Mouse (Mus musculus): ENCODE measurements around the gene Adprh. TPM values are rescaled to one million over a fixed set of nuclear protein-coding genes. Genes with fewer than 3 reads are reported as not detected.
A peak's percentile ranks its signal among the peaks of the same experiment; 100 is the strongest.

Gene Adprh
- total RNA-seq, 1 experiment: 70.2 TPM

- Histone ChIP-seq H3K36me3 (ENCODE audit: control insufficient read depth, insufficient read depth, low read length, poor library complexity, severe bottlenecking) (peaks cover 6% of the 10 kb centered on the region; the same call in 1 of the 2 replicates), H3K4me1 (ENCODE audit: control insufficient read depth in 2 of 2, insufficient read depth in 2 of 2, low read length in 2 of 2, poor library complexity in 1 of 2) (peaks cover 8 to 17% of the 10 kb centered on the region in 2 experiments), H3K4me3 (ENCODE audit: insufficient read depth in 1 of 2, low read depth in 1 of 2, low read length in 2 of 2, poor library complexity in 1 of 2, severe bottlenecking in 1 of 2) (peak overlapping the region; percentile 75 to 95), H3K9me3 (ENCODE audit: control insufficient read depth, insufficient read depth, low read depth, low read length) (no peaks in the 10 kb centered on the region), H3K27ac (ENCODE audit: insufficient read depth, low read depth, low read length, poor library complexity, severe bottlenecking) (peak overlapping the region; percentile 54; the same call in 1 of the 2 replicates), H3K9ac (ENCODE audit: insufficient read depth, low read depth, low read length, poor library complexity, severe bottlenecking) (peak overlapping the region; percentile 85)
- TF ChIP-seq MAFK (IDR thresholded peaks at IDR 0.05; ENCODE audit: insufficient read depth, low read depth, low read length) (no peak), ZNF384 (IDR thresholded peaks at IDR 0.05; ENCODE audit: low read depth, low read length) (no peak), CHD2 (IDR thresholded peaks at IDR 0.05; ENCODE audit: low read depth, low read length) (no peak), ZC3H11A (IDR thresholded peaks at IDR 0.05; ENCODE audit: borderline replicate concordance, low read depth, low read length) (no peak), HCFC1 (IDR thresholded peaks at IDR 0.05; ENCODE audit: borderline replicate concordance, insufficient read depth, low read length) (no peak)
- no peak for DNase-seq (ENCODE audit: low read depth, low spot score)
- in situ Hi-C loops (cut with MboI; ENCODE audit: low sequenced_read_pairs in 2 of 2, unreplicated experiment in 2 of 2): no loop called here
These were observed 675 bp upstream of the Adprh start for GRCm38 (mm10) chr16:38453203-38453553.

- Histone ChIP-seq H3K4me3 (ENCODE audit: insufficient read depth in 1 of 2, low read depth in 1 of 2, low read length in 2 of 2, poor library complexity in 1 of 2, severe bottlenecking in 1 of 2) (peak overlapping the region; percentile 75 to 95), H3K4me1 (ENCODE audit: control insufficient read depth in 2 of 2, insufficient read depth in 2 of 2, low read length in 2 of 2, poor library complexity in 1 of 2) (peaks cover 8 to 11% of the 10 kb centered on the region in 2 experiments), H3K9me3 (ENCODE audit: control insufficient read depth, insufficient read depth, low read depth, low read length) (no peaks in the 10 kb centered on the region), H3K27ac (ENCODE audit: insufficient read depth, low read depth, low read length, poor library complexity, severe bottlenecking) (peak overlapping the region; percentile 65), H3K9ac (ENCODE audit: insufficient read depth, low read depth, low read length, poor library complexity, severe bottlenecking) (peak overlapping the region; percentile 85), H3K36me3 (ENCODE audit: control insufficient read depth, insufficient read depth, low read length, poor library complexity, severe bottlenecking) (peaks cover 13% of the 10 kb centered on the region; the same call in 1 of the 2 replicates)
- no peak for DNase-seq (ENCODE audit: low read depth, low spot score)
- in situ Hi-C loops (cut with MboI; ENCODE audit: low sequenced_read_pairs in 2 of 2, unreplicated experiment in 2 of 2): no loop called here
- TF ChIP-seq CHD2 (IDR thresholded peaks at IDR 0.05; ENCODE audit: low read depth, low read length): no peak
- no peak for TF ChIP-seq MAFK (IDR thresholded peaks at IDR 0.05; ENCODE audit: insufficient read depth, low read depth, low read length)
- TF ChIP-seq HCFC1 (IDR thresholded peaks at IDR 0.05; ENCODE audit: borderline replicate concordance, insufficient read depth, low read length): no peak
- TF ChIP-seq ZC3H11A (IDR thresholded peaks at IDR 0.05; ENCODE audit: borderline replicate concordance, low read depth, low read length): no peak
- no peak for TF ChIP-seq ZNF384 (IDR thresholded peaks at IDR 0.05; ENCODE audit: low read depth, low read length)
These were observed 890 bp downstream of the Adprh start for GRCm38 (mm10) chr16:38451421-38452205.

GRCm38 (mm10) chr16:38450707-38451106 lies 1.8 kb downstream of the Adprh start:
- in situ Hi-C loops (cut with MboI; ENCODE audit: low sequenced_read_pairs in 2 of 2, unreplicated experiment in 2 of 2): no loop called here
- H3K4me3 ChIP-seq (ENCODE audit: insufficient read depth in 1 of 2, low read depth in 1 of 2, low read length in 2 of 2, poor library complexity in 1 of 2, severe bottlenecking in 1 of 2): peak overlapping the region; percentile 2 to 44; a peak in 1 of 4 replicates
- H3K36me3 ChIP-seq (ENCODE audit: control insufficient read depth, insufficient read depth, low read length, poor library complexity, severe bottlenecking): peaks cover 17% of the 10 kb centered on the region
- H3K4me1 ChIP-seq (ENCODE audit: control insufficient read depth in 2 of 2, insufficient read depth in 2 of 2, low read length in 2 of 2, poor library complexity in 1 of 2): peaks cover 9 to 12% of the 10 kb centered on the region in 2 experiments
- no peak for DNase-seq (ENCODE audit: low read depth, low spot score)
- H3K9me3 ChIP-seq (ENCODE audit: control insufficient read depth, insufficient read depth, low read depth, low read length): no peaks in the 10 kb centered on the region
- TF ChIP-seq ZC3H11A (IDR thresholded peaks at IDR 0.05; ENCODE audit: borderline replicate concordance, low read depth, low read length) (no peak), MAFK (IDR thresholded peaks at IDR 0.05; ENCODE audit: insufficient read depth, low read depth, low read length) (no peak)
- H3K27ac ChIP-seq (ENCODE audit: insufficient read depth, low read depth, low read length, poor library complexity, severe bottlenecking): peak overlapping the region; percentile 54; the same call in 1 of the 2 replicates
- peak overlapping the region; percentile 61; the same call in 1 of the 2 replicates for H3K9ac ChIP-seq (ENCODE audit: insufficient read depth, low read depth, low read length, poor library complexity, severe bottlenecking)

- Histone ChIP-seq H3K27ac (ENCODE audit: insufficient read depth, low read depth, low read length, poor library complexity, severe bottlenecking) (peak overlapping the region; percentile 12; the same call in 1 of the 2 replicates), H3K9ac (ENCODE audit: insufficient read depth, low read depth, low read length, poor library complexity, severe bottlenecking) (peak overlapping the region; percentile 78; the same call in 1 of the 2 replicates), H3K4me3 (ENCODE audit: insufficient read depth in 1 of 2, low read depth in 1 of 2, low read length in 2 of 2, poor library complexity in 1 of 2, severe bottlenecking in 1 of 2) (peak overlapping the region in 1 of 2 experiments; percentile 50; a peak in 1 of 4 replicates), H3K9me3 (ENCODE audit: control insufficient read depth, insufficient read depth, low read depth, low read length) (no peaks in the 10 kb centered on the region), H3K36me3 (ENCODE audit: control insufficient read depth, insufficient read depth, low read length, poor library complexity, severe bottlenecking) (peaks cover 26% of the 10 kb centered on the region), H3K4me1 (ENCODE audit: control insufficient read depth in 2 of 2, insufficient read depth in 2 of 2, low read length in 2 of 2, poor library complexity in 1 of 2) (peaks cover 4 to 11% of the 10 kb centered on the region in 2 experiments; a peak in 3 of 4 replicates)
- in situ Hi-C loops (cut with MboI; ENCODE audit: low sequenced_read_pairs in 2 of 2, unreplicated experiment in 2 of 2): no loop called here
- TF ChIP-seq HCFC1 (IDR thresholded peaks at IDR 0.05; ENCODE audit: borderline replicate concordance, insufficient read depth, low read length): no peak
- TF ChIP-seq MAFK (IDR thresholded peaks at IDR 0.05; ENCODE audit: insufficient read depth, low read depth, low read length): no peak
- TF ChIP-seq ZC3H11A (IDR thresholded peaks at IDR 0.05; ENCODE audit: borderline replicate concordance, low read depth, low read length): no peak
- no peak for TF ChIP-seq CHD2 (IDR thresholded peaks at IDR 0.05; ENCODE audit: low read depth, low read length)
- no peak for TF ChIP-seq ZNF384 (IDR thresholded peaks at IDR 0.05; ENCODE audit: low read depth, low read length)
- no peak for DNase-seq (ENCODE audit: low read depth, low spot score)
These were observed 4.0 kb downstream of the Adprh start for GRCm38 (mm10) chr16:38448458-38448857.

Data from ES-E14 (cell line).